Mouse (Mus musculus): Measurements from ENCODE around the gene Dync1li2.
A peak's percentile ranks its signal among the peaks of the same experiment; 100 is the strongest.

DNA sequence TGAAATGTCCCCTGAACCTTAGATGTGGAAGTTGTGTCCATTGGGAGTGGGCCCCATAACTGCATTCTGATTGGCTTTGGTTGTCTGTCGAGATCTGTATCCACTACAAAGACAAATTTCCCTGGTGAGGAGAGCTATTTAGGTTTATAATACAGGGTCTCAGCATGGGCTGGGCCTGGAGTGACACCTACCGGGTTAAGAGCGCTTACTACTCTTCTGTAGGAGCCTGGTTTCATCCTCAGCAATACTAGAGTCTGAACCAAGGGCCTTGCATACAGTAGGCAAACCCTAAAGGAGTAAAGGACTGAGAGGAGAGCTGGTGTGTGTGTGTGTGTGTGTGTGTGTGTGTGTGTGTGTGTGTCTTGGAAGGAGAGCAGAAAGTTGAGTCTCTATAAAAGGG lies 28.6 kb downstream of the Dync1li2 start:
- TF ChIP-seq CTCF (IDR thresholded peaks at IDR 0.05), result peak; percentile 16; the same call in 1 of the 2 replicates
- TF ChIP-seq EP300 (IDR thresholded peaks at IDR 0.05; ENCODE audit: insufficient read depth, low read depth, low read length), result no peak
- TF ChIP-seq POLR2A (IDR thresholded peaks at IDR 0.05; ENCODE audit: insufficient read depth, low read depth, low read length), result no peak
